Mouse (Mus musculus) spleen, postnatal 36 days (tissue): ENCODE measurements at regions not wholly inside any gene's neighbourhood (a gene's known extent, or its start where the extent isn't known, plus 50 kb on each side); places are given as distances from the start of the nearest gene placed in this dataset.
A peak's percentile ranks its signal among the peaks of the same experiment; 100 is the strongest.

ENCODE experiments used
- DNase-seq, 2 experiments: peaks; one replicate each; pipeline ENCODE4 v3.0.0; 2022; ENCODE audit warnings: low spot score in 2 of 2, mixed read lengths in 1 of 2

GRCm38 (mm10) chr4:72481748-72482147, 281.0 kb upstream of the Tle1 start:
- no peak for DNase-seq

- no peak for DNase-seq
Observed at GRCm38 (mm10) chr4:72480535-72480934, 279.8 kb upstream of the Tle1 start.

- no peak for DNase-seq
Observed at GRCm38 (mm10) chr4:72469236-72469875, 268.6 kb upstream of the Tle1 start.

GRCm38 (mm10) chr4:72444177-72444770, 243.6 kb upstream of the Tle1 start:
- no peak for DNase-seq

GRCm38 (mm10) chr4:72437367-72437766, 236.6 kb upstream of the Tle1 start:
- DNase-seq = no peak

GRCm38 (mm10) chr4:72425316-72425715, 224.6 kb upstream of the Tle1 start:
- DNase-seq = no peak

GRCm38 (mm10) chr4:72412100-72412788, 211.5 kb upstream of the Tle1 start:
- no peak for DNase-seq

- DNase-seq = no peak
Observed at GRCm38 (mm10) chr4:72411343-72411742, 210.6 kb upstream of the Tle1 start.

GRCm38 (mm10) chr4:72400759-72401158, 200.0 kb upstream of the Tle1 start:
- no peak for DNase-seq

GRCm38 (mm10) chr4:72391887-72392435, 191.2 kb upstream of the Tle1 start:
- DNase-seq = no peak

- no peak for DNase-seq
Observed at GRCm38 (mm10) chr4:72389811-72390625, 189.3 kb upstream of the Tle1 start.

- DNase-seq = no peak
Observed at GRCm38 (mm10) chr4:72384901-72385264, 184.2 kb upstream of the Tle1 start.

GRCm38 (mm10) chr4:72384259-72384900, 183.7 kb upstream of the Tle1 start:
- no peak for DNase-seq

- no peak for DNase-seq
Observed at GRCm38 (mm10) chr4:72383729-72384128, 183.0 kb upstream of the Tle1 start.

GRCm38 (mm10) chr4:72382517-72383147, 181.9 kb upstream of the Tle1 start:
- DNase-seq = no peak

GRCm38 (mm10) chr4:72381742-72382141, 181.0 kb upstream of the Tle1 start:
- no peak for DNase-seq

GRCm38 (mm10) chr4:72381116-72381515, 180.4 kb upstream of the Tle1 start:
- no peak for DNase-seq

GRCm38 (mm10) chr4:72379515-72379914, 178.8 kb upstream of the Tle1 start:
- DNase-seq = no peak

GRCm38 (mm10) chr4:72379011-72379410, 178.3 kb upstream of the Tle1 start:
- peak; percentile 3 to 18 for DNase-seq

GRCm38 (mm10) chr4:72377520-72377919, 176.8 kb upstream of the Tle1 start:
- no peak for DNase-seq

GRCm38 (mm10) chr4:72351985-72352384, 151.3 kb upstream of the Tle1 start:
- DNase-seq = no peak
